Comparison of ENCODE assay signal across 21 mouse cellular contexts in genomic region chr12:109738911-109739310, GRCm38 (mm10).
DNase-seq lines count a peak whose midpoint lies in the region; ATAC-seq and TF ChIP-seq lines count a peak whose summit lies in the region.
"Had no signal": no experiment of that assay in that cellular context is flagged by ENCODE, and none has a peak within 500 bp of the region (broad histone marks: within the 10 kb centered on the region; RNA-seq: fewer than 3 reads in every experiment).

No protein-coding gene starts in this region.

- H3K27ac ChIP-seq in midbrain, embryonic 11.5 days (ENCODE audit: low read depth, low read length), result no peak overlapping the region
- no peak overlapping the region for H3K27ac ChIP-seq in midbrain, embryonic 13.5 days
- H3K27ac ChIP-seq in testis, adult 2 months (ENCODE audit: control insufficient read depth, insufficient read depth, low read depth, low read length), result peak overlapping the region; percentile 93

- no peaks in the 10 kb centered on the region for H3K9me3 ChIP-seq in midbrain, embryonic 11.5 days (ENCODE audit: control insufficient read depth, low read length)
- no peaks in the 10 kb centered on the region for H3K9me3 ChIP-seq in midbrain, embryonic 13.5 days

- TF ChIP-seq CTCF in testis, adult 2 months (IDR thresholded peaks at IDR 0.05; ENCODE audit: control insufficient read depth, insufficient read depth, insufficient replicate concordance, low read depth, low read length), result no peak

- H3K4me2 ChIP-seq in midbrain, embryonic 11.5 days, result no peak overlapping the region
- H3K4me2 ChIP-seq in midbrain, embryonic 13.5 days (replicated peaks), result no peak overlapping the region

- DNase-seq in heart, adult 11 months, result peak; percentile 54
- DNase-seq in heart, adult 8-10 months (ENCODE audit: low spot score), result no peak
- peak; percentile 57 for DNase-seq in midbrain, embryonic 11.5 days (ENCODE audit: low spot score, missing footprints)
- no peak for DNase-seq in testis, postnatal 10 days (ENCODE audit: low spot score)
- DNase-seq: adrenal gland, adult 2 months; adrenal gland, adult 8-10 months; adrenal gland, postnatal 10 days; adrenal gland, postnatal 14 days; adrenal gland, postnatal 25 days; adrenal gland, postnatal 36 days; B cell, adult 2 months; cerebellum, adult 11 months; cerebellum, adult 11-12 months; cerebellum, adult 18-20 months had no signal

- no peaks in the 10 kb centered on the region for H3K27me3 ChIP-seq in midbrain, embryonic 11.5 days (ENCODE audit: control insufficient read depth, insufficient read depth, low read length)
- no peaks in the 10 kb centered on the region for H3K27me3 ChIP-seq in midbrain, embryonic 13.5 days
- no peaks in the 10 kb centered on the region for H3K27me3 ChIP-seq in testis, adult 2 months (ENCODE audit: control insufficient read depth, insufficient read depth, low read length)
- H3K27me3 ChIP-seq: CH12.LX had no signal

- 95% methylated on average over 6 of the region's 6 CpGs for WGBS in midbrain, embryonic 11.5 days
- 95% methylated on average over 6 of the region's 6 CpGs for WGBS in midbrain, embryonic 13.5 days

- H3K9ac ChIP-seq in midbrain, embryonic 11.5 days (ENCODE audit: low read length), result no peak overlapping the region
- no peak overlapping the region for H3K9ac ChIP-seq in midbrain, embryonic 13.5 days (replicated peaks)

- TF ChIP-seq POLR2A in testis, adult 2 months (IDR thresholded peaks at IDR 0.05; ENCODE audit: control insufficient read depth, low read depth, low read length), result peak; percentile 67; the same call in 1 of the 2 replicates

- no peaks in the 10 kb centered on the region for H3K4me1 ChIP-seq in midbrain, embryonic 11.5 days (ENCODE audit: control insufficient read depth, insufficient read depth, low read length)
- H3K4me1 ChIP-seq in midbrain, embryonic 13.5 days (replicated peaks), result no peaks in the 10 kb centered on the region
- peaks cover 12% of the 10 kb centered on the region for H3K4me1 ChIP-seq in testis, adult 2 months (ENCODE audit: control insufficient read depth, insufficient read depth, low read length)

- no peak for ATAC-seq in midbrain, embryonic 11.5 days (ENCODE audit: low FRiP score)
- ATAC-seq in midbrain, embryonic 13.5 days, result no peak
- ATAC-seq: activated CD4-positive, CD25-positive, alpha-beta regulatory T cell, adult 4 months; CD4-positive, CD25-positive, alpha-beta regulatory T cell, adult 4 months; Patski had no signal

- no peak overlapping the region for H3K4me3 ChIP-seq in midbrain, embryonic 11.5 days (ENCODE audit: low read depth, low read length)
- H3K4me3 ChIP-seq in midbrain, embryonic 13.5 days (replicated peaks), result no peak overlapping the region
- peak overlapping the region; percentile 78 for H3K4me3 ChIP-seq in testis, adult 2 months (ENCODE audit: control insufficient read depth, low read depth, low read length)

- H3K36me3 ChIP-seq in midbrain, embryonic 11.5 days (ENCODE audit: control insufficient read depth, insufficient read depth, low read length), result peaks cover 2% of the 10 kb centered on the region
- H3K36me3 ChIP-seq in midbrain, embryonic 13.5 days, result peaks cover 71% of the 10 kb centered on the region
- H3K36me3 ChIP-seq in testis, adult 2 months (ENCODE audit: control insufficient read depth, insufficient read depth, low read length), result no peaks in the 10 kb centered on the region
- H3K36me3 ChIP-seq: G1E had no signal

Comparison
In these comparisons a context has a peak if more than half of its experiments do, and no peak if none do; other contexts are left out.
1. DNase-seq: peak in heart, adult 11 months (single experiment) and midbrain, embryonic 11.5 days (single experiment); none in heart, adult 8-10 months (single experiment) and testis, postnatal 10 days (single experiment).